Mouse (Mus musculus) stomach, postnatal 0 days (tissue): Measurements from ENCODE around the gene Mrap. TPM values are rescaled to one million over a fixed set of nuclear protein-coding genes. Genes with fewer than 3 reads are reported as not detected.

Experiments used
- ATAC-seq: fragments of 200-750 bp; cut with Nextera tagmentation; 2 replicates; pipeline ENCODE4 v1.8.0; 2017; ENCODE audit not compliant: low FRiP score, low TSS enrichment
- DNase-seq: peaks from one replicate; pipeline ENCODE4 v3.0.0-alpha.2; 2016; ENCODE audit warnings: low spot score
- H3K27ac ChIP-seq: fragments of 300-500 bp; sonication (generic); replicated peaks from 2 replicates; pipeline ENCODE4 v1.5.1; 2014; ENCODE audit warnings: mild to moderate bottlenecking, control low read depth
- H3K27me3 ChIP-seq: fragments of 300-500 bp; sonication (generic); 2 replicates; pipeline ENCODE4 v1.6.1; 2014; ENCODE audit warnings: low read length; ENCODE audit not compliant: control insufficient read depth, insufficient read depth
- H3K36me3 ChIP-seq: fragments of 300-500 bp; sonication (generic); 2 replicates; pipeline ENCODE4 v1.6.1; 2014; ENCODE audit warnings: low read length, mixed read lengths; ENCODE audit not compliant: control insufficient read depth, insufficient read depth
- H3K4me1 ChIP-seq: fragments of 300-500 bp; sonication (generic); replicated peaks from 2 replicates; pipeline ENCODE4 v1.6.1; 2014; ENCODE audit warnings: antibody characterized with exemption; ENCODE audit not compliant: control insufficient read depth, insufficient read depth
- H3K4me2 ChIP-seq: fragments of 300-500 bp; sonication (generic); replicated peaks from 2 replicates; pipeline ENCODE4 v1.6.1; 2014; ENCODE audit warnings: low read depth, mild to moderate bottlenecking, control low read depth, moderate library complexity
- H3K4me3 ChIP-seq: fragments of 300-500 bp; sonication (generic); 2 replicates; pipeline ENCODE4 v1.5.1; 2014; ENCODE audit warnings: low read depth, low read length, control low read depth
- H3K9ac ChIP-seq: fragments of 300-500 bp; sonication (generic); 2 replicates; pipeline ENCODE4 v1.6.1; 2014; ENCODE audit warnings: mild to moderate bottlenecking, low read length, control low read depth, mixed read lengths
- H3K9me3 ChIP-seq: fragments of 300-500 bp; sonication (generic); 2 replicates; pipeline ENCODE4 v1.6.1; 2016; ENCODE audit warnings: low read length; ENCODE audit not compliant: control insufficient read depth
- CTCF ChIP-seq: IDR thresholded peaks from 2 replicates; pipeline ENCODE4 v1.5.1; 2016; ENCODE audit warnings: antibody characterized with exemption, low read depth, mild to moderate bottlenecking, moderate library complexity
- EP300 ChIP-seq: optimal IDR thresholded peaks from 2 replicates; pipeline ENCODE3; 2016; ENCODE audit warnings: antibody characterized with exemption
- WGBS: fragments of 180-500 bp; shearing (Covaris S2); extraction: QIAGEN DNeasy Blood & Tissue Kit; methylation state at CpG from one replicate; pipeline ENCODE4 v1.1.7; 2014; 5-methylcytosine and 5-hydroxymethylcytosine counted together
- polyA plus RNA-seq: library from polyadenylated mRNA; unstranded; fragments of >200 nt; fragmentation: Nextera tagmentation; extraction: Ambion mirVana; gene quantifications from 2 replicates; pipeline ENCODE4 v1.2.1, GENCODE M21; 2015

Gene Mrap
- polyA plus RNA-seq, 1 experiment from 2014 or later = not detected

DNA sequence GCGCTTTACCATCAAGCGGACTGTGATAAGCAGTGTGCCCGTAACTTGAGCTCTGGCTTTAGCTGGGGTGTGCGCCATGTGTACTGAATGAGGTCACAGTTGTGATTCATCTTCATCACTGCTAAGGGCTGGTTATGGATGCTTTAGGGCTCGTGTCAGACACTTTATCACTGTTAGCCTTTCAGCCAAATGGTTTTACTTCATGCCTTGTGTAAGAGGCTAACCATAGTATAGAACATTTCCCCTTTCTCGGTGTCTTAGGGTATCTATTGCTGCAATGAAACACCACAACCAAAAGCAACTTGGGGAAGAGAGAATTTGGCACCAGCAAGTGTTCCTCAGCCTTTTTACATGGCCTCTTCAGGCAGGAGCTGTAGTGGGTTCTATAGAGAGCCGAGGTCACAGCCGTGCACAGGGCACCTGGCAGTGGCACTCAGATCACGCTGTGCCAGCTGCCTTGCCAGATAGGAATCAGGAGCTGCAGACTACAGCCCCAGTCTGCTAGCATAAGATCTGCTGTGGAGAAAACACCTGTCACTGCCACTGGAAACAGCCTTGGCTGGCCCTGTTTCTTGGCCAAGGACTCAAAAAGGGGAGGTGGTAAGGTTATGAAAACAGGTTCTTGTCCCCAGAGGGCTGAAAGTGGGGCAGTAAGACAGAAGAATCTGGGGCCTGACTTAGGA is 27.3 kb downstream of the Mrap start:
- Histone ChIP-seq H3K27ac (no peak overlapping the region), H3K4me3 (no peak overlapping the region), H3K27me3 (no peaks in the 10 kb centered on the region), H3K9ac (no peak overlapping the region), H3K36me3 (peaks cover 30% of the 10 kb centered on the region), H3K4me2 (no peak overlapping the region), H3K9me3 (no peaks in the 10 kb centered on the region), H3K4me1 (no peaks in the 10 kb centered on the region)
- 80% methylated on average over 9 of the region's 9 CpGs for WGBS
- DNase-seq (no peak), ATAC-seq (peak; percentile 42; the same call in 1 of the 2 replicates)
- TF ChIP-seq EP300 (no peak), CTCF (no peak)

DNA sequence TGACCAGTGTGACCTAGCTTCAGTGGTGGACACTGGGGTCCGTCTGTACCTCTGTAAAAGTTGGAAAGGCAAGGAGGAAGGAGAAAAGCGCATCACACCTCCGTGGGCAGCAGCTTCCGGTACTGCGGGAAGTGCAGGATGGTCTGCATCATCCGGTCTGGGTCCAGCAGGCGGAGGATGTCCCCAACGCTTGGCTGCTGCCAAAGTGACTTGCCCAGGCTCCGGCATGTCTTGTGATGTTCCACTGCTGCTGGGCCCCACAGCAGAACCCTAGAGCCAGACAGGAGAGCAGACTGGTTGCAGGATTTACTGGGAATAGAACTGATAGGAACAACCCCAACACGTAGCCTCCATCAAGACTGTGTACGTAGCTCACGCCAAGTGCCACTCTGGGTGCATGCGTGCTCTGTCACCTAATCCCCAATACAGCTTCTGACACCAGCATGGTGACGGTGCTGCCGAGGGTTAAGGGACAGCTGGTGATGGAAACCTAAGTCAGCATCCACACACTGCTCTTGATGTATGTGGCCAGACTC is 29.0 kb downstream of the Mrap start:
- ATAC-seq (no peak), DNase-seq (no peak)
- no peak for TF ChIP-seq EP300
- no peak for TF ChIP-seq CTCF
- no peak overlapping the region for H3K9ac ChIP-seq
- H3K27me3 ChIP-seq = no peaks in the 10 kb centered on the region
- H3K4me3 ChIP-seq = no peak overlapping the region
- H3K9me3 ChIP-seq = no peaks in the 10 kb centered on the region
- H3K4me1 ChIP-seq = no peaks in the 10 kb centered on the region
- 93% methylated on average over 15 of the region's 15 CpGs for WGBS
- no peak overlapping the region for H3K27ac ChIP-seq
- H3K4me2 ChIP-seq = no peak overlapping the region
- H3K36me3 ChIP-seq = peaks cover 26% of the 10 kb centered on the region

DNA sequence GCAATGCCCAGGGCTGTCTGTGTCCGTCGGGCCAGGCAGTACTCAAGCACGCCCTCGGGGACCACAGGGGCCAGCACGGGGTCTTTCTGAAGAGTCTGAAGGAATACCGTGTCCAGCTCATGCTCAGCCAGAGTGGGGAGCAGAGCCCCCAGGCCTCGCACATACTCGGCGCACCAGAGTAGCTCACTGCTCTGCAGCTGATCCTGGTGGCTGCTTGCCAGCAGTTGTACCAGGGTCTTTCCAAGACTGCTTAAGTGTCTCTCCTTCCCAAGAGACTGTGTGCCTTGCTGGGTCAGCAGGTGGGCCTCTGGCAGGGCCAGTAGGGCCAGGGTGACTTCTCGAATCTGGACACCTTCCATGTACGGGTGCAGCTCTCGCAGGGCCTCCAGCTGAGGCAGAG is 36.2 kb downstream of the Mrap start:
- Histone ChIP-seq H3K27ac (no peak overlapping the region), H3K4me1 (no peaks in the 10 kb centered on the region), H3K36me3 (peaks cover 32% of the 10 kb centered on the region), H3K27me3 (no peaks in the 10 kb centered on the region), H3K4me2 (no peak overlapping the region), H3K9ac (no peak overlapping the region), H3K4me3 (no peak overlapping the region), H3K9me3 (no peaks in the 10 kb centered on the region)
- ATAC-seq (no peak), DNase-seq (no peak)
- TF ChIP-seq EP300 (no peak), CTCF (no peak)
- 90% methylated on average over 12 of the region's 12 CpGs for WGBS

- no peaks in the 10 kb centered on the region for H3K9me3 ChIP-seq
- H3K27me3 ChIP-seq = no peaks in the 10 kb centered on the region
- 85% methylated on average over 6 of the region's 6 CpGs for WGBS
- no peak overlapping the region for H3K27ac ChIP-seq
- TF ChIP-seq CTCF (no peak), EP300 (no peak)
- H3K9ac ChIP-seq = no peak overlapping the region
- H3K4me1 ChIP-seq = no peaks in the 10 kb centered on the region
- DNase-seq = no peak
- no peak overlapping the region for H3K4me3 ChIP-seq
- H3K36me3 ChIP-seq = peaks cover 28% of the 10 kb centered on the region
- H3K4me2 ChIP-seq = no peak overlapping the region
- ATAC-seq = no peak
Observed at GRCm38 (mm10) chr16:90774646-90775045, 36.6 kb downstream of the Mrap start.

- Histone ChIP-seq H3K9ac (no peak overlapping the region; the same call in 1 of the 2 replicates), H3K27me3 (no peaks in the 10 kb centered on the region), H3K4me2 (no peak overlapping the region), H3K4me3 (no peak overlapping the region), H3K9me3 (no peaks in the 10 kb centered on the region), H3K36me3 (peaks cover 27% of the 10 kb centered on the region), H3K27ac (no peak overlapping the region), H3K4me1 (no peaks in the 10 kb centered on the region)
- 82% methylated on average over 10 of the region's 10 CpGs for WGBS
- DNase-seq (no peak), ATAC-seq (no peak)
- TF ChIP-seq CTCF (no peak), EP300 (no peak)
Observed at GRCm38 (mm10) chr16:90775946-90776520, 38.0 kb downstream of the Mrap start.

GRCm38 (mm10) chr16:90779783-90780182 is 41.8 kb downstream of the Mrap start:
- Histone ChIP-seq H3K4me2 (no peak overlapping the region), H3K4me3 (no peak overlapping the region), H3K9ac (no peak overlapping the region), H3K27ac (no peak overlapping the region; the same call in 1 of the 2 replicates), H3K36me3 (peaks cover 26% of the 10 kb centered on the region), H3K9me3 (no peaks in the 10 kb centered on the region), H3K27me3 (no peaks in the 10 kb centered on the region), H3K4me1 (no peaks in the 10 kb centered on the region)
- TF ChIP-seq CTCF = no peak
- no peak for TF ChIP-seq EP300
- DNase-seq (no peak), ATAC-seq (peak; percentile 81)
- 22% methylated on average over 11 of the region's 11 CpGs for WGBS
